Mouse (Mus musculus) embryonic facial prominence, embryonic 14.5 days (tissue): ENCODE measurements around the gene Megf9. TPM values are rescaled to one million over a fixed set of nuclear protein-coding genes. Genes with fewer than 3 reads are reported as not detected.

Source experiments
- ATAC-seq: fragments of 200-750 bp; cut with Nextera tagmentation; 2 replicates; pipeline ENCODE4 v1.8.0; 2017; ENCODE audit warnings: low read depth, moderate number of reproducible peaks, moderate TSS enrichment
- DNase-seq: peaks from one replicate; pipeline ENCODE4 v3.0.0-alpha.2; 2015; ENCODE audit warnings: low spot score
- H3K27ac ChIP-seq: fragments of 300-500 bp; sonication (generic); replicated peaks from 2 replicates; pipeline ENCODE4 v1.5.1; 2014; ENCODE audit warnings: low read depth, mild to moderate bottlenecking, low read length, moderate library complexity
- H3K27me3 ChIP-seq: fragments of 300-500 bp; sonication (generic); replicated peaks from 2 replicates; pipeline ENCODE4 v1.6.1; 2014; ENCODE audit warnings: low read length; ENCODE audit not compliant: control insufficient read depth, insufficient read depth
- H3K36me3 ChIP-seq: fragments of 300-500 bp; sonication (generic); 2 replicates; pipeline ENCODE4 v1.6.1; 2014; ENCODE audit warnings: low read length, mixed read lengths; ENCODE audit not compliant: control insufficient read depth, insufficient read depth
- H3K4me1 ChIP-seq: fragments of 300-500 bp; sonication (generic); 2 replicates; pipeline ENCODE4 v1.6.1; 2014; ENCODE audit warnings: antibody characterized with exemption, low read length; ENCODE audit not compliant: control insufficient read depth, insufficient read depth
- H3K4me2 ChIP-seq: fragments of 300-500 bp; sonication (generic); 2 replicates; pipeline ENCODE4 v1.6.1; 2014; ENCODE audit warnings: low read depth, mild to moderate bottlenecking, low read length, moderate library complexity, mixed read lengths
- H3K4me3 ChIP-seq: fragments of 300-500 bp; sonication (generic); 2 replicates; pipeline ENCODE4 v1.5.1; 2014; ENCODE audit warnings: low read depth, mild to moderate bottlenecking, low read length
- H3K9ac ChIP-seq: fragments of 300-500 bp; sonication (generic); 2 replicates; pipeline ENCODE4 v1.6.1; 2014; ENCODE audit warnings: low read depth, mild to moderate bottlenecking, low read length, moderate library complexity, mixed read lengths
- H3K9me3 ChIP-seq: fragments of 300-500 bp; sonication (generic); 2 replicates; pipeline ENCODE4 v1.6.1; 2016; ENCODE audit warnings: low read length; ENCODE audit not compliant: control insufficient read depth
- WGBS: fragments of 180-500 bp; shearing (Covaris S2); extraction: QIAGEN DNeasy Blood & Tissue Kit; methylation state at CpG from one replicate; pipeline ENCODE4 v1.1.7; 2014; 5-methylcytosine and 5-hydroxymethylcytosine counted together
- polyA plus RNA-seq: library from polyadenylated mRNA; unstranded; fragments of >200 nt; fragmentation: Nextera tagmentation; extraction: Ambion mirVana; gene quantifications from 2 replicates; pipeline ENCODE4 v1.2.1, GENCODE M21; 2014

The Megf9 gene
- polyA plus RNA-seq, 1 experiment from 2014 or later, result 15.6 TPM

DNA sequence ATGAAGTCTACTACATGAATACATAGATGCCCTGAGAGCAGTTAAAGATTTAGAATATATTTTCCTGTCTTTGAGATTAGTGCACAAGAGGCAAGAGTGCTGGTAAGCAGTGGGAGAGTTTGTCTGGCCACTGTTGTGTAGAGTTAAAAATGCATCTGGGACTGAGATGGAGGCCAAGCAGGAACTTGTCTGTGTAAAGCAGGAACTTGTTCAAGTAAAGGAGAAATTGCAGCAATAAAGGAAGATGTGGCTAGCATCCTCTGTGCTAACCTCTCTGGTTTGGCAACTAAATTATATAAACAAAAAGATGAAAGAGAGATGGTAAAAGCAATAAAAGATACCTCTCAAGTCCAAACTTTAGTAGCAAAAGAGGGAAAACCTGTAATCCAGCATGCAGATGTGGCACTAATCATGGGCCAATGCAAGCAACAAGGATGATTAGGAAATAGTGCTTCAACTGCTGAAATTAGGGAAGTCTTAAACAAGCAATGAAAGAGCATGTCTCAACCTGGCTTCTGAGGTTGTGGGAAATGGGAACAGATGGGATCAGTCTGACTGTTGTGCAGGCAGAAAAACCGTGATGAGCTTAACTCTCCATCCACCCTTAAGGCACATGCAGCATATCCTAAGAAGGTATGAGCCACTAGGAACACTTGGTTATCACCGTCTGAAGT is 11.2 kb upstream of the Megf9 start:
- H3K9ac ChIP-seq, result no peak overlapping the region
- no peak overlapping the region for H3K4me2 ChIP-seq
- 48% methylated on average over 2 of the region's 2 CpGs for WGBS
- H3K27me3 ChIP-seq, result no peaks in the 10 kb centered on the region
- peak; percentile 17 for DNase-seq
- no peaks in the 10 kb centered on the region for H3K9me3 ChIP-seq
- no peaks in the 10 kb centered on the region for H3K4me1 ChIP-seq
- no peaks in the 10 kb centered on the region for H3K36me3 ChIP-seq
- no peak overlapping the region for H3K27ac ChIP-seq
- H3K4me3 ChIP-seq, result no peak overlapping the region
- ATAC-seq, result no peak

DNA sequence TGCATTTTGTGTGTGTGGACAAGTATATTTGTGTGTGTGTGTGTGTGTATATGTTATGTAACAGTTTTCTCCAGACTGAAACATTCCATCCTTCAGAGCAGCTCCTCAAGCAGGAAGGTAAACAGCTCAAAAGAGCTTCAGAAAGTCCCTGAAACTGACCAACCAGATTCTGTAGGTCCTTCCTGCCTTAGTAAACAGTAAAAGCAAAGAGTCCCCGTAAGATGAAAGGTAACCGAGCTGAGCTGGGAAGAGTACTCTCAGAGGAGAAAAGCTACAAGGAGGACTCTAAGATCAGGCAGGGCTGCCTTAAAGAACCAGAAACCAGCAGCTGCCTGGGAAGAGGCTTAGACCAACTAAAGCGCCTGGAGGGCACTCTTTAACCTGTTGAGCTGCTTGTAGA is 9.6 kb upstream of the Megf9 start:
- DNase-seq, result no peak

DNA sequence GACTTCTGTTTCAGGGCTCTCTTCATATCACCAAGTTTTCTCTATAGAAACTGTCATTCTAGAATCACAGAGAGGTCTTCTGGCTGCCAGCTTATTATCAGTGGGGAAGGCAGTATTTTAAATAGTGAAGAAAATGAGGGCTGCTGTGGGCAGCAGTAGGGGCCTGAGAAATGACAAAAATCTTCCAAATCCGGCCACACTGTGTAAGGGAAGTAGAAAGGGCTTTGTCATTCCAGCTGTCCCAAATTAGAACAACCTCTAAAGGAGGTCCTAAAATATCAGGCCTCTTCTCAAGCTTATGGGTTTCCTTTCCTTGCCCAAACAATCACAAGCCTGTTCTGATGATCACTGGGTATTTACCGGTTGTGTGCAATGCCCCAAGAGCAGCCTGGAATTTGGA is 7.6 kb upstream of the Megf9 start:
- no peaks in the 10 kb centered on the region for H3K27me3 ChIP-seq
- H3K4me2 ChIP-seq, result no peak overlapping the region
- WGBS, result 31% methylated on average over 2 of the region's 2 CpGs
- no peaks in the 10 kb centered on the region for H3K9me3 ChIP-seq
- ATAC-seq (no peak), DNase-seq (no peak)
- H3K27ac ChIP-seq, result no peak overlapping the region
- H3K9ac ChIP-seq, result no peak overlapping the region
- no peaks in the 10 kb centered on the region for H3K36me3 ChIP-seq
- H3K4me1 ChIP-seq, result no peaks in the 10 kb centered on the region
- no peak overlapping the region for H3K4me3 ChIP-seq

More for the DNA sequence above, 9.6 kb upstream of the Megf9 start:
- Histone ChIP-seq H3K27me3 (no peaks in the 10 kb centered on the region), H3K4me2 (no peak overlapping the region), H3K9ac (no peak overlapping the region), H3K4me1 (no peaks in the 10 kb centered on the region), H3K36me3 (no peaks in the 10 kb centered on the region), H3K27ac (no peak overlapping the region), H3K9me3 (no peaks in the 10 kb centered on the region), H3K4me3 (no peak overlapping the region)
- 51% methylated on average over 3 of the region's 3 CpGs for WGBS
- ATAC-seq, result no peak

DNA sequence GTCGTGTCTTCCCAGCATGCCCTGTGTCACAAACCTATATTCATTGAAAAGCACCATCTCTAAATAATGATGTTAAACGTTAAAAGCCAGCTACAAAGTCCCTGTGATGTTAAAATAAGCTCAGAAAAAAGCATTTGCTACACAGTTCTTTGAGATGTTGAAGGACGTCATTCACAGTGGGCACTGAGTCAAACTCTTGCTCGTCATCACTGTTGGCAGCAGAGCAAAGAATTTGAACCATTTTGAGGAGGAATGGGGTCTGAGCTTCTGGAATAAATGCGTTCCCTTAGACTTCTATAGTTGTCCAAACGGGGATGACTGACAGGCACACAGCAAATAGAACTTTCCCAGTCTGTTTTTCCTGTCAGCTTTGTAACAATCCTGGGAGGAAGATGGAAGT is 5.9 kb upstream of the Megf9 start:
- no peak overlapping the region for H3K4me2 ChIP-seq
- H3K9ac ChIP-seq, result no peak overlapping the region
- H3K4me1 ChIP-seq, result peaks cover 9% of the 10 kb centered on the region
- no peaks in the 10 kb centered on the region for H3K27me3 ChIP-seq
- ATAC-seq (no peak), DNase-seq (no peak)
- H3K36me3 ChIP-seq, result no peaks in the 10 kb centered on the region
- H3K9me3 ChIP-seq, result no peaks in the 10 kb centered on the region
- WGBS, result 65% methylated on average over 6 of the region's 6 CpGs
- H3K27ac ChIP-seq, result no peak overlapping the region
- H3K4me3 ChIP-seq, result no peak overlapping the region

DNA sequence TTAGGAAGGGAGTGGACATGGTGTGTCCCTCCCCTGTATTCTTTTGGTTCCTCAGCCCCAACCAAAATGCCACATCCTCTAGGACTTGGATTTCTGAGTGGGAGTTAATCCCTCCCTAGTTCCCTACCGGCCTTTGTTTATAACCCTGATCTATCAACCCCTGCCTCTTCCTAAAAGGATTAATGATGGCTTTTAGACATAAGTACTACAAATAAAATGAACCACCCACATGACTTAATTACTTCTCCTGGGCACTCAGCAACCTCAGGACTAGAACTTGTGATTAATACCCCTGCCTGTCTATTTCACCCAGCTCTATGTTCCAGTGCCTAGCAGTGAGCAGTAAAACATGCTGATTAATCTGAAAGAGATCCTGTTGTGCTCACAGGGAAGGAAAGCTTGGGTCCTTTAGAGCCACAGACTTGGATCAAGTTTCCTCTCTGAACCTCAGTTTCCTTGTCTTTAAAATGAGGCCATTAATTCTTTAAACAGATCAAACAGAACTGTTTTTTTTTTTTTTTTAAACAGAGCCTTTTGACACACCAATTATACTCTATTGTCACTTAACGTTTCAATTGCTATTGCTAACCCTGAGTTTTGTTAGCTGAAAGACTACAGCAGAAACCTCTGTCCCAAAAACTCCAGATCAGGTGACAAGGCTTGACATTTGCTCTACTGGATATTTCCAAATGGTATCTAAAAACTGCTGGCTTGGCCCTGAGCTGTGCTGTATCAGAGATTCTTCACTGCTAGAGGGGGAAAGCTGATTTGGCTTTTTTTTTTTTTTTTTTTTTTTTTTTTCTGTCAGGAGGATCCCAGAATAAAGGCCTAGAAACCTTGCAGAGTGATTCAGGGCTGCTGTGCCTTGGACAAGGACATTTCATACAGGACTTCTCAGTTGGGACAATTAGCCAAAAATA is 2.1 kb upstream of the Megf9 start:
- H3K27ac ChIP-seq, result 0 out of 2 replicates have a peak overlapping the region, but pooled peaks have one; percentile 93
- H3K9ac ChIP-seq, result no peak overlapping the region
- no peak overlapping the region for H3K4me3 ChIP-seq
- H3K4me2 ChIP-seq, result peak overlapping the region; percentile 73
- DNase-seq (no peak), ATAC-seq (no peak)
- 16% methylated on average over 2 of the region's 2 CpGs for WGBS
- H3K27me3 ChIP-seq, result no peaks in the 10 kb centered on the region
- no peaks in the 10 kb centered on the region for H3K9me3 ChIP-seq
- H3K36me3 ChIP-seq, result no peaks in the 10 kb centered on the region
- peaks cover 24% of the 10 kb centered on the region for H3K4me1 ChIP-seq

DNA sequence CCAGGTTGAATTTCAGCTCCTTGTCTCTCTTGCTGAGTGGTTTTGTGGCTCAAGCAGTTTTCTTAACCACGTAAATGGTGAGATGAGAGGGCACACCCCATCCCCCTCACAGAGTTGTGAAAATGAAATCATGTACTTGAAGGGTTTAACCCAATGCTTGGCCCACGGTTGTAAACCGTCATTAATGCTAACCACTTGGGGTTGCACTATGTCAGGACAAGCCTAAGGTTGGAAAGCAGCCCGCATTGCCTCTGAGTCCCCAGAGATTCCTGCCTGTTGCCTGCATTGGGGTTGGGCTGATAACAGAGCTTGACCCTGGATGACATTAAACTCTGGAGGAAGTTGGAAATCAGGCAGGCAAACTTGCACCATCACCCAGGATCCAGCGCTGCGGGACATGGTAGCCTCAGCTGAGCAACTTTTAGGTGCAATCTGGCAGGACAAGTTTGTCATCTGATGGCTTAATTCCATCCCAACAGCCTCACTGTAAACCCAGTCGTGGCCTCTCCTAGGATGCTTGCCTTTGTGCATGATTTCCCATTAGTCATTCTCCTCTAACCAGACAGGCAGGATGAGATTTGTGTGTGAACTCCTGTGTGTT is 1.0 kb upstream of the Megf9 start:
- Histone ChIP-seq H3K9ac (peak overlapping the region; percentile 89), H3K4me3 (peak overlapping the region; percentile 88), H3K27ac (peak overlapping the region; percentile 93), H3K4me2 (peak overlapping the region; percentile 73), H3K36me3 (no peaks in the 10 kb centered on the region), H3K4me1 (peaks cover 26% of the 10 kb centered on the region), H3K27me3 (no peaks in the 10 kb centered on the region), H3K9me3 (no peaks in the 10 kb centered on the region)
- DNase-seq (peak; percentile 84), ATAC-seq (peak; percentile 11)
- WGBS, result 8% methylated on average over 7 of the region's 7 CpGs

DNA sequence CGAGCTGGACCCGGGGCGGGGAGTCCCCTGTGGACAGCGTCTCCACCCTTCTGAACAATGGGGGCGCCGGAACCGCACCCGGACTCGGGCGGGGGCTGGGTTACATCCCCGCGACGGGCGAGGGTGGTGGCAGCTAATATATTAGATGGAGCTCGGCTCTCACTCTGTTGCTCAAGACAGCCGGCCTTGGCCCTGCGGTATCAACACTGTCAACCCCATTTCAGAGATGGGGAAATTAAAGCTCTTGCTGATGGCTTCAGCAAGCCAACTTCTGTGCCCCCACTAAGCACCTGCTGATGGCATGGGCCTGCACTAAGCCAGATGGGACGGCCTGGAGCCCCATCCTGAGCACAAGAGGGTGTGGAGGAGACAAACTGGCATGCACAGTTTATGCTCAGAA is 494 bp upstream of the Megf9 start:
- ATAC-seq (peak; percentile 58; the same call in 1 of the 2 replicates), DNase-seq (peak; percentile 41)
- Histone ChIP-seq H3K4me3 (peak overlapping the region; percentile 88), H3K27ac (peak overlapping the region; percentile 93), H3K4me2 (peak overlapping the region; percentile 73), H3K9ac (peak overlapping the region; percentile 89), H3K27me3 (no peaks in the 10 kb centered on the region), H3K36me3 (no peaks in the 10 kb centered on the region), H3K4me1 (peaks cover 28% of the 10 kb centered on the region), H3K9me3 (no peaks in the 10 kb centered on the region)
- WGBS, result 1% methylated on average over 16 of the region's 18 CpGs

DNA sequence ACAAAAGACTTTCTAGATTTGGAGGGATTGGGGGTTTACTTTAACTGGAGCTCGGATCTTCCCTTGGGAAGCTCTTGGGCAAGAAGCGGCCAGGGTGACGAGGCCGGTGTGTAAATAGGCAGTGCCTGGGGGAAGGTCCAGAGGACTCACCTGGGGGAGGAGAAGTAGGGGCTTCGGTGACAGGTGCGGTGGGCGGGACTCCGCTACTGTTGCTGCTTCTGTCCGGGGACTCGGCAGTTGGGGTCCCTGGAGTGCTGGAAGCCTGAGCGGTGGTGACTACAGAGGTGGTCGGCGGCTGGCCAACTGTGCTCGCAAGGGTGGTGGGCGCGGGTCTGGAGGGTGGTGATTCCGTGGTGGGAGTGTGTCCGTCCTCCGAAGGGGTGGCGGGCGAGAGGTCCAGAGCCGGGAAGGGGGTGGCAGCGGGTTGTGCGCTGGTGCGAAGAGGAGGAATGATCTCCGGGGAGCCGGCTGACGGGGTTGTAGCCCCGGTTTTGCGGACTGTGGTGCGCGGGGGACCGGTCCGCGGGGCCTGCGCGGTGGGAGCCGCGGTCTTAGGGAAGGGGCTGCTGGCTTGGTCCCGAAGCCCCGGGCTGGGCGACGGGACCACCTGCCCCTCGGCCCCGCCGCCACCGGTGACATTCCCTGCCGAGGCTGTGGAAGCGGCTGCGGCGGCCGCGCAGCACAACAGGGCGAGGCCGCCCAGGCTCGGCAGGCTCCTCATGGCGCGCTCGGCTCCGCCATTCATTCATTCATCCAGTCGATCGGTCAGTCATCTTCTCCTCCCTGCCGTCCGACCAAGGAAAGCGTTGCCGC is 511 bp downstream of the Megf9 start:
- peak overlapping the region; percentile 62; the same call in 1 of the 2 replicates for H3K27ac ChIP-seq
- peak; percentile 48 for DNase-seq
- H3K9ac ChIP-seq, result peak overlapping the region; percentile 89
- H3K27me3 ChIP-seq, result no peaks in the 10 kb centered on the region
- peak overlapping the region; percentile 97 for H3K4me2 ChIP-seq
- peak overlapping the region; percentile 88 for H3K4me3 ChIP-seq
- no peaks in the 10 kb centered on the region for H3K36me3 ChIP-seq
- ATAC-seq, result peak; percentile 26
- H3K9me3 ChIP-seq, result no peaks in the 10 kb centered on the region
- WGBS, result 0% methylated on average over 18 of the region's 66 CpGs
- peaks cover 31% of the 10 kb centered on the region for H3K4me1 ChIP-seq
